Mouse (Mus musculus) left cerebral cortex, adult 18-20 months (tissue): Measurements from ENCODE around the gene Tmem117. TPM values are rescaled to one million over a fixed set of nuclear protein-coding genes. Genes with fewer than 3 reads are reported as not detected.

Experiments used
- DNase-seq, 2 experiments: peaks; one replicate each; pipeline ENCODE4 v3.0.0; 2021 to 2022; ENCODE audit warnings: low spot score in 2 of 2, mixed read lengths in 1 of 2
- total RNA-seq, 2 experiments: library from RNA; stranded (reverse); gene quantifications; 2 replicates each; pipeline ENCODE4 v1.2.3; 2021

Gene Tmem117
- total RNA-seq, 2 experiments from 2014 or later = 5.8 to 7.2 TPM

DNA sequence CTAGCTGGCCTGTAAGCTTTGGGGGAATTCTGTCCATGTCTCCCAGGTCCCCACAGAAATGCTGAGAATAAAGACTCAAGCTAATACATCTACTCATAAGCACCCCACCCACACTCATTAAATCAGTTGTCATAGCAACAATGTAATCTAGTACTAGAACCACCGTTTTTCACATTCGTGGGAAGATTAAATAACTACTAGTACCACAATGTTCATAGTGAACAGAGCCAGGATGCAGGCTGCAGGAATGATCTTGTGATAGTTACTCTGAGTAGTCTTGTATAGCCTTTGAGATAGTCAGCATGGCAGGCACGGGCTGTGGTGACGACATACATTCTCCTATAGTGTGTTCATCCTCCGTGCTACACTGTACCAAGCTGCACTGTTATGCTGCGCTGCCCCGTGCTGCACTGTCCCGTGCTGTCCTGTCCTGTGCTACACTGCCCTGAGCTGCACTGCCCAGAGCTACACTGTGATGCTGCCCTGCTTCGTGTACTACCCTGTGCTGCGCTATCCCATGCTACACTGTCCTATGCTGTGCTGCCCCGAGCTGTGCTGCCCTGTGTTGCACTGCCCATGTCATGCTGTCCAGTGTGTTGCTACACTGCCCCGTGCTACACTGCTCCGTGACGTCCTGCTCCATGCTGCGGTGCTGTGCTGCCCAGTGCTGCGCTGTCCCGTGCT is 507.0 kb downstream of the Tmem117 start:
- DNase-seq = no peak

DNA sequence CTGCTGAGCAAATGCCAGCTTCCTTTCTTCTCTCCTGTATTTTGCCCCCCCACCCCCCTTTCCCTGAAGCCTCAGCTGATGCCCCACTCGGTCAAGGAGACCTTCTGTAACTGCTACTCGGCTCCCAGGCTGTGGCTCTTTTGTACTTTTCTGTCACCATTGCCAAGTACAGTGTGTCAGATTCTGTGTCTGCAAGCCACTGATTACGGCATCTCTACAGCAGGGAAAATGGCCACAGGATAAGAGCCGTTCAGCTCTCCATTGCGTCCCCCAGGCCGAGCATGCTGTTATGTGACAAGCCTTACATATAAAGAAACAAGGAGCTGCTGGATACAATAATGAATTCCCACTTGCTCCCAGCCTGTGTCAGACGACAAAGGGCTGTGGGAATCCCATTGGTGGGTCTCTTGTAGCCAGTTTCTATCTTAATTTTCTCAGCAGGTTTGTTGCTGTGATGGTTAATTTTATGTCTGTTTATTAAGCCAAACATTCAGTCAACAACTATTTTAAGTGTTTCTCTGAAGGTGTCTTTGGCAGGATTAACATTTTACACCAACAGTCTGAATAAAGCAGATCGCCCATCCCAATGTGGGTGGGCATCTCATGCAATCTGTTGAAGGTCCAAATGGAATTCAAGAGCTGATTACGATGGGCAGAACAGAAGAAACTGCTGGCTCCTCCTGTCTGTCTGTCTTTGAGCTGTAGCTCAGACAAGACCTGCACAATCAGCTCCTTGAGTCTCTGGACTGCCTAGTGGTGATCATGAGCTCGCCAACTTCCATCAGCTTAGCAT is 508.2 kb downstream of the Tmem117 start:
- DNase-seq = no peak

DNA sequence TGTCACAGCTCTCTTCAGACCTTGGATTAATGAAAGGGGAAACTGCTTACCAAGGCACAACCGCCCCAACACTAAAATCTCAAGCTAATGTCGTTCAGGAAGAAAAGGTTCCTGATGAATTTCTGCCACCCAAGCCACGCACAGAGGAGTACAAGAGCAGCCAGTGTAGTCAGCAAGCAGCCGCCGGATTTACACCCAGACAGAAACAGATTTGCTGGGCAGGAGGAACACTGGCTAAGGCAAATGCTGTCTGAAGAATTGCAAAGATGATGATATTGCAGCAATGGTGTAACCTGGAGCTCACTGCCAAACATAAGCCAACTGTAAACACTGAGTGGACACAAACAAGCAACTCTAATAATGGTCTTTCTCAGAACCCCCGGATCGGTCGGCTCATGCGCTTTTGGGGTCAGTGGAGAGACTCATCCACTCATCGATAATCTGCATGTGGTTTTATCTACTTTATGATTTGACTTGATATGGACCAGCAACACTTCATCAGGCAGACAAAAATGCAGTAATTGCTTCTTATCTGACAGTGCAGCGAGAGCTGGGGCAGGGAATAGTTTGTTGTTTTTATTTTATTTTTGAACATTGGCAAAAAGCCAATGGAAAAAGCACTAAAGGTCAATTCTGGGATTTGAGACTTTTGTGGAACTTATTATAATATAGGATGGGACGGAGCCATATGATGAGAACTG is 509.8 kb downstream of the Tmem117 start:
- DNase-seq = no peak

DNA sequence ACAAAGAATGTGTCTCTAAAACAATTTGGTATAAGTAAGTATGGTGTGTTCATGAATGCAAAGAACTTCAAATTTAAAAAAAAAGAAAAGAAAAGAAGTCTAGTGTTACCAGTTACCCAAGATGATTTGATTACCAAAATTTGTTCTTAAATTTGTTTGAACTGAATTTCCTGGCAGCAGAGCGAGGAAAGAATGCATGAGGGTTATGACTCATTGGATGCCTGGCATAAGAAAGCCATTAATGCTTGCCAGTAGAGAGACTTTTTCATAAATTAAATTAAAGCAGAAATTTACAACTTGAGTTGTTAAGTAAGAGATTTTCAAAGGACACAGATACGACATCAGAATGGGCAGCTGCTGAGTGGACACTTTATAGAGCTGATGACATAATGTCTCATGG is 515.1 kb downstream of the Tmem117 start:
- no peak for DNase-seq

DNA sequence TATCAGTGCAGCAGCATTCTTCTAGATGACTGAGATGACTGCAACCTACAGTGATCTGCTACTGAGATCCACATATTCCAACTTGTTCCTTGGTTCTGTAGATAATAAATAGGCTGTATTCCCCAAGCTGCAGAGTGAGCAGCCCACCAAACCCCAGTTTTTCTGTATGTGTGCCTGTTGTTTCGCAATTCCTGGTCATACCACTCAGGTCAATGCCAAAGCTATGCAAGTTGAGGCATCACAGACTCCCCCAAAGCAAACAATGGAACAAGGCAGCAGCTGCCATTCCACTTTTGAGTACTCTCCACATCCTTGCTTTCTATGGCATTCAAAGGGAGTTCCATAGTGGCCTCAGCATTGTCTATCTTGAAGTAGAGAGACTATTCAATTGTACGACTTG is 516.1 kb downstream of the Tmem117 start:
- no peak for DNase-seq

Other genes starting within 250 kb of the Tmem117 start
- 1 to 10 TPM; 6.3 to 7.3 TPM for gene Adamts20, start 163.8 kb upstream of the Tmem117 start, total RNA-seq
- gene Pus7l, start 85.7 kb upstream of the Tmem117 start, total RNA-seq = 1 to 10 TPM; 2.4 to 3.0 TPM
- gene Irak4, start 85.6 kb upstream of the Tmem117 start, total RNA-seq = 1 to 10 TPM; 1.3 to 1.4 TPM
- 10 to 100 TPM; 40.5 to 41.0 TPM for gene Twf1, start 39.3 kb upstream of the Tmem117 start, total RNA-seq